Mouse (Mus musculus) lung, postnatal 0 days (tissue): ENCODE results near the gene Fbf1. TPM values are rescaled to one million over a fixed set of nuclear protein-coding genes. Genes with fewer than 3 reads are reported as not detected.

ENCODE experiments used
- ATAC-seq: fragments of 200-750 bp; cut with Nextera tagmentation; 2 replicates; pipeline ENCODE4 v1.8.0; 2017; ENCODE audit warnings: moderate library complexity
- DNase-seq: peaks from one replicate; pipeline ENCODE4 v3.0.0-alpha.2; 2016; ENCODE audit warnings: low spot score
- H3K27ac ChIP-seq: fragments of 300-500 bp; sonication (generic); 2 replicates; pipeline ENCODE4 v1.5.1; 2014; ENCODE audit warnings: antibody characterized with exemption, mild to moderate bottlenecking, low read length, mixed read lengths
- H3K27me3 ChIP-seq: fragments of 300-500 bp; sonication (generic); replicated peaks from 2 replicates; pipeline ENCODE4 v1.6.1; 2014; ENCODE audit warnings: low read length, mixed read lengths; ENCODE audit not compliant: insufficient read depth
- H3K36me3 ChIP-seq: fragments of 300-500 bp; sonication (generic); 2 replicates; pipeline ENCODE4 v1.6.1; 2014; ENCODE audit warnings: low read length, mixed read lengths; ENCODE audit not compliant: insufficient read depth
- H3K4me1 ChIP-seq: fragments of 300-500 bp; sonication (generic); 2 replicates; pipeline ENCODE4 v1.6.1; 2014; ENCODE audit warnings: antibody characterized with exemption, low read depth, low read length, mixed read lengths; ENCODE audit not compliant: insufficient read depth
- H3K4me2 ChIP-seq: fragments of 300-500 bp; sonication (generic); replicated peaks from 2 replicates; pipeline ENCODE4 v1.6.1; 2014; ENCODE audit warnings: low read depth, mild to moderate bottlenecking, low read length, moderate library complexity, mixed read lengths
- H3K4me3 ChIP-seq: fragments of 300-500 bp; sonication (generic); 2 replicates; pipeline ENCODE4 v1.5.1; 2014; ENCODE audit warnings: low read depth, low read length
- H3K9ac ChIP-seq: fragments of 300-500 bp; sonication (generic); replicated peaks from 2 replicates; pipeline ENCODE4 v1.6.1; 2014; ENCODE audit warnings: low read depth, mild to moderate bottlenecking
- H3K9me3 ChIP-seq: fragments of 300-500 bp; sonication (generic); 2 replicates; pipeline ENCODE4 v1.6.1; 2016; ENCODE audit warnings: low read length, mixed read lengths
- CTCF ChIP-seq: IDR thresholded peaks from 2 replicates; pipeline ENCODE4 v1.5.1; 2016; ENCODE audit warnings: antibody characterized with exemption, mild to moderate bottlenecking
- EP300 ChIP-seq: IDR thresholded peaks from 2 replicates; pipeline ENCODE4 v1.6.1; 2016; ENCODE audit warnings: antibody characterized with exemption, mild to moderate bottlenecking, control low read depth
- WGBS: fragments of 180-500 bp; shearing (Covaris S2); extraction: QIAGEN DNeasy Blood & Tissue Kit; methylation state at CpG from one replicate; pipeline ENCODE4 v1.1.7; 2014; 5-methylcytosine and 5-hydroxymethylcytosine counted together
- polyA plus RNA-seq: library from polyadenylated mRNA; unstranded; fragments of >200 nt; fragmentation: Nextera tagmentation; extraction: Ambion mirVana; gene quantifications from 2 replicates; pipeline ENCODE4 v1.2.1, GENCODE M21; 2015

The Fbf1 gene
- polyA plus RNA-seq, 1 experiment from 2014 or later = 11.9 TPM

- no peak overlapping the region for H3K27ac ChIP-seq
- no peak overlapping the region for H3K9ac ChIP-seq
- no peak overlapping the region for H3K4me3 ChIP-seq
- TF ChIP-seq EP300 (no peak), CTCF (no peak)
- H3K4me2 ChIP-seq = no peak overlapping the region
- ATAC-seq = no peak
- no peaks in the 10 kb centered on the region for H3K4me1 ChIP-seq
- peaks cover 33% of the 10 kb centered on the region for H3K36me3 ChIP-seq
- DNase-seq = no peak
- no peaks in the 10 kb centered on the region for H3K27me3 ChIP-seq
- 89% methylated on average over 20 of the region's 22 CpGs for WGBS
- no peaks in the 10 kb centered on the region for H3K9me3 ChIP-seq
Observed at GRCm38 (mm10) chr11:116174775-116175448, 6.9 kb upstream of the Fbf1 start.

GRCm38 (mm10) chr11:116171959-116172358 is 4.0 kb upstream of the Fbf1 start:
- TF ChIP-seq EP300 (no peak), CTCF (no peak)
- Histone ChIP-seq H3K9me3 (no peaks in the 10 kb centered on the region), H3K36me3 (peaks cover 25% of the 10 kb centered on the region), H3K4me2 (no peak overlapping the region), H3K9ac (no peak overlapping the region), H3K27me3 (no peaks in the 10 kb centered on the region), H3K4me1 (peaks cover 3% of the 10 kb centered on the region; the same call in 1 of the 2 replicates), H3K4me3 (no peak overlapping the region), H3K27ac (no peak overlapping the region)
- no peak for DNase-seq
- ATAC-seq = no peak
- whole genome bisulfite sequencing = 88% methylated on average over 2 of the region's 2 CpGs

DNA sequence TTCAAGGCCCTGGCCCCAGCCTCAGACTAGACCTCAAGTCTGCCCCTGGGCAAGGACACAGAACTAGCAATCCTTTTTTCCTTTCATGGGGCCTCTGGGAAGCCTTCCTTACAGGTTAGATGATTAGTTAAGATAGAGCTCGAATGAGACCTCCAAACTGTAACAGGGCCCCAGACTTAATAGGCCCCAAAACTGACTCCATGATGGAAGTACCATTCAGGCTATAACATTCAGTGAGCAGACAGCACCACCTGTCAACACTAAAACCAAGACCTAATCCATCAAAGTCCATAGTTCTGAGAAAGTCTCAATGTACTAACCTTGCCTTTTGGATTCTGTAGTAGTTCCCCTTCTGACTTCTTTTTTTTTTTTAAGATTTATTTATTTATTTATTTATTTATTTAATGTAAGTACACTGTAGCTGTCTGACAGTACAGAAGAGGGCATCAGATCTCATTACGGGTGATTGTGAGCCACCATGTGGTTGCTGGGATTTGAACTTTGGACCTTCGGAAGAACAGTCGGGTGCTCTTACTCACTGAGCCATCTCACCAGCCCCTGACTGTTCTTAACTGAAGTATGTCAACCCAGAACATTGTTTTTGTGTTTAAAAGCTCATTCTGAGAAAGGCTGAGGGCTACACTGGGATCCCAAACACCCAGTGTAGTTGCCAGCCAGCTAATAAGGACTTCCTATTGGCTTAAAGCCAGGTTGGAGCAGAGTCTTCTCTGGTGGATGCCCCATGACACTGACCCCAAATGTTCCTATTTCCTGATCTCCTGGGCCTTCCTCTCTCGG is 2.2 kb upstream of the Fbf1 start:
- no peaks in the 10 kb centered on the region for H3K27me3 ChIP-seq
- H3K9ac ChIP-seq = no peak overlapping the region
- 73% methylated on average over 5 of the region's 5 CpGs for WGBS
- H3K4me2 ChIP-seq = no peak overlapping the region
- peaks cover 25% of the 10 kb centered on the region for H3K36me3 ChIP-seq
- DNase-seq (no peak), ATAC-seq (no peak)
- TF ChIP-seq EP300 (no peak), CTCF (no peak)
- no peak overlapping the region for H3K27ac ChIP-seq
- H3K4me1 ChIP-seq = peaks cover 3% of the 10 kb centered on the region; the same call in 1 of the 2 replicates
- H3K4me3 ChIP-seq = no peak overlapping the region
- H3K9me3 ChIP-seq = no peaks in the 10 kb centered on the region

- Histone ChIP-seq H3K4me2 (no peak overlapping the region), H3K4me3 (no peak overlapping the region), H3K27ac (no peak overlapping the region), H3K4me1 (peaks cover 3% of the 10 kb centered on the region; the same call in 1 of the 2 replicates), H3K36me3 (peaks cover 28% of the 10 kb centered on the region), H3K9ac (no peak overlapping the region), H3K9me3 (no peaks in the 10 kb centered on the region), H3K27me3 (no peaks in the 10 kb centered on the region)
- 75% methylated on average over 3 of the region's 3 CpGs for whole genome bisulfite sequencing
- ATAC-seq = no peak
- TF ChIP-seq CTCF = no peak
- TF ChIP-seq EP300 = no peak
- no peak for DNase-seq
Observed at GRCm38 (mm10) chr11:116169214-116169613, 1.2 kb upstream of the Fbf1 start.

- DNase-seq = peak; percentile 79
- peak overlapping the region; percentile 83 for H3K27ac ChIP-seq
- H3K4me1 ChIP-seq = peaks cover 3% of the 10 kb centered on the region; the same call in 1 of the 2 replicates
- TF ChIP-seq EP300 (no peak), CTCF (no peak)
- no peaks in the 10 kb centered on the region for H3K27me3 ChIP-seq
- H3K9ac ChIP-seq = peak overlapping the region; percentile 62
- no peaks in the 10 kb centered on the region for H3K9me3 ChIP-seq
- WGBS = 3% methylated on average over 6 of the region's 6 CpGs
- H3K36me3 ChIP-seq = peaks cover 16% of the 10 kb centered on the region; the same call in 1 of the 2 replicates
- H3K4me3 ChIP-seq = peak overlapping the region; percentile 74
- peak overlapping the region; percentile 69 for H3K4me2 ChIP-seq
- no peak for ATAC-seq
Observed at GRCm38 (mm10) chr11:116167232-116167631, 734 bp downstream of the Fbf1 start.

DNA sequence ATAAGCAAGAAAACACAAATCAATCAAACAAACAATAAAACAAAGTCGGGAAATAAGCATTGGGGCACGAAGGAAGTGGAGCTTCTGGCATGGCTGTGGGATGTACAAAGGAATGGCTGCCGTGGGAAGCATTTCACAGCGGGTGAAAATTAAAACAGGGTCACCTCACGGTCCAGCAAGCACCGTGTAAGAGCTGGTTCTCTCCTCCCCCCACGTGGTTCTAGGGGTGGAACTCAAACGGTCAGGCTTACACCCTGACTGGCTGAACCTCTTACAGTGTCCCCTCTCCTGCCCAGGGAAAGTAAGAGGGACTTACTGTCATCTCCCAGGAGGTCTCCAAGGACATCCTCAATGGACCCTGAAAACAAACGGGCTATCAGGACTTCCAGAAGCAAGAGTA is 5.0 kb downstream of the Fbf1 start:
- no peak overlapping the region for H3K4me3 ChIP-seq
- no peaks in the 10 kb centered on the region; the same call in 1 of the 2 replicates for H3K4me1 ChIP-seq
- WGBS = 42% methylated on average over 9 of the region's 9 CpGs
- ATAC-seq (no peak), DNase-seq (no peak)
- H3K27me3 ChIP-seq = no peaks in the 10 kb centered on the region
- no peak overlapping the region for H3K4me2 ChIP-seq
- TF ChIP-seq EP300 (no peak), CTCF (no peak)
- no peak overlapping the region for H3K27ac ChIP-seq
- H3K9ac ChIP-seq = no peak overlapping the region
- no peaks in the 10 kb centered on the region for H3K9me3 ChIP-seq
- H3K36me3 ChIP-seq = 0 out of 2 replicates have a peak, but pooled peaks cover 11% of the 10 kb centered on the region
